Mouse (Mus musculus) limb, embryonic 15.5 days (tissue): Measurements from ENCODE around the gene Pign. TPM values are rescaled to one million over a fixed set of nuclear protein-coding genes. Genes with fewer than 3 reads are reported as not detected.

ENCODE experiments used
- microRNA-seq: library from miRNA; unstranded; fragments of <30 nt; microRNA quantifications from one replicate; pipeline ENCODE4, GENCODE M21; 2016
- polyA plus RNA-seq: library from polyadenylated mRNA; unstranded; fragments of >200 nt; fragmentation: Nextera tagmentation; extraction: Ambion mirVana; gene quantifications from 2 replicates; pipeline ENCODE4 v1.2.1, GENCODE M21; 2015

The Pign gene
- polyA plus RNA-seq, 1 experiment from 2014 or later: 14.1 TPM

Small RNA genes lying within 50 kb of the gene (microRNA-seq; reads per million reads assigned to microRNA genes)
- gene Gm22426: not detected

Other genes with a start within 250 kb of the Pign start
- gene Relch, start 184 bp upstream of the Pign start, polyA plus RNA-seq: 25.3 and 26.9 TPM in 2 replicates
- 0.91 and 1.5 TPM in 2 replicates for gene Tnfrsf11a, start 117.0 kb upstream of the Pign start, polyA plus RNA-seq